Mouse (Mus musculus): ENCODE data around the gene Ctdspl.

GRCm38 (mm10) chr9:118948486-118948885 lies 22.2 kb downstream of the Ctdspl start:
- TF ChIP-seq POLR2A (IDR thresholded peaks at IDR 0.05; ENCODE audit: low read depth, low read length) = no peak
- no peak for TF ChIP-seq CTCF (IDR thresholded peaks at IDR 0.05; ENCODE audit: extremely low read depth, insufficient read length, insufficient replicate concordance, low read depth, low read length)

Data from small intestine, adult 2 months (tissue).